Mouse (Mus musculus): Measurements from ENCODE around the gene Ccdc144b.

Gene Ccdc144b

GRCm38 (mm10) chr3:36053447-36053846 is at the start of gene Ccdc144b:
Gene Ccdc144b, minus strand, starts transcription at chr3:36053547.
- DNase-seq (ENCODE audit: low read depth, low spot score), result no peak

GRCm38 (mm10) chr3:36095371-36095770 is 42.0 kb upstream of the Ccdc144b start:
- peak; percentile 5 for DNase-seq (ENCODE audit: low read depth, low spot score)

- DNase-seq (ENCODE audit: low read depth, low spot score), result no peak
These were observed 34.2 kb upstream of the Ccdc144b start for GRCm38 (mm10) chr3:36087591-36087990.

- no peak for DNase-seq (ENCODE audit: low read depth, low spot score)
These were observed 32.0 kb upstream of the Ccdc144b start for GRCm38 (mm10) chr3:36085394-36085793.

GRCm38 (mm10) chr3:36083381-36083780 is 30.0 kb upstream of the Ccdc144b start:
- DNase-seq (ENCODE audit: low read depth, low spot score), result no peak

- no peak for DNase-seq (ENCODE audit: low read depth, low spot score)
These were observed 29.5 kb upstream of the Ccdc144b start for GRCm38 (mm10) chr3:36082843-36083242.

GRCm38 (mm10) chr3:36080741-36081140 is 27.4 kb upstream of the Ccdc144b start:
- no peak for DNase-seq (ENCODE audit: low read depth, low spot score)

- DNase-seq (ENCODE audit: low read depth, low spot score), result no peak
These were observed 26.5 kb upstream of the Ccdc144b start for GRCm38 (mm10) chr3:36079886-36080285.

- DNase-seq (ENCODE audit: low read depth, low spot score), result no peak
These were observed 24.0 kb upstream of the Ccdc144b start for GRCm38 (mm10) chr3:36077386-36077785.

GRCm38 (mm10) chr3:36075466-36075865 is 22.1 kb upstream of the Ccdc144b start:
- no peak for DNase-seq (ENCODE audit: low read depth, low spot score)

- DNase-seq (ENCODE audit: low read depth, low spot score), result no peak
These were observed 20.9 kb upstream of the Ccdc144b start for GRCm38 (mm10) chr3:36074231-36074630.

GRCm38 (mm10) chr3:36071047-36071446 is 17.7 kb upstream of the Ccdc144b start:
- DNase-seq (ENCODE audit: low read depth, low spot score), result no peak

GRCm38 (mm10) chr3:36070436-36070835 is 17.1 kb upstream of the Ccdc144b start:
- no peak for DNase-seq (ENCODE audit: low read depth, low spot score)

GRCm38 (mm10) chr3:36067731-36068130 is 14.4 kb upstream of the Ccdc144b start:
- DNase-seq (ENCODE audit: low read depth, low spot score), result no peak

- peak; percentile 87 for DNase-seq (ENCODE audit: low read depth, low spot score)
These were observed 12.7 kb upstream of the Ccdc144b start, which contains the start of gene Acad9 for GRCm38 (mm10) chr3:36065843-36066651. Gene Acad9, plus strand, starts transcription at chr3:36065979.

- no peak for DNase-seq (ENCODE audit: low read depth, low spot score)
These were observed 11.8 kb upstream of the Ccdc144b start for GRCm38 (mm10) chr3:36065166-36065565.

- no peak for DNase-seq (ENCODE audit: low read depth, low spot score)
These were observed 11.3 kb upstream of the Ccdc144b start for GRCm38 (mm10) chr3:36064592-36065061.

- DNase-seq (ENCODE audit: low read depth, low spot score), result peak; percentile 11
These were observed 6.9 kb upstream of the Ccdc144b start for GRCm38 (mm10) chr3:36060096-36060850.

- no peak for DNase-seq (ENCODE audit: low read depth, low spot score)
These were observed 4.2 kb downstream of the Ccdc144b start for GRCm38 (mm10) chr3:36049106-36049505.

- no peak for DNase-seq (ENCODE audit: low read depth, low spot score)
These were observed 8.3 kb downstream of the Ccdc144b start for GRCm38 (mm10) chr3:36045086-36045485.

- no peak for DNase-seq (ENCODE audit: low read depth, low spot score)
These were observed 8.8 kb downstream of the Ccdc144b start for GRCm38 (mm10) chr3:36044520-36044919.

- no peak for DNase-seq (ENCODE audit: low read depth, low spot score)
These were observed 21.4 kb downstream of the Ccdc144b start for GRCm38 (mm10) chr3:36031740-36032510.

Data from WW6 (cell line).